Mouse (Mus musculus) stomach, postnatal 0 days (tissue): ENCODE data around the gene Gm9837. TPM values are rescaled to one million over a fixed set of nuclear protein-coding genes. Genes with fewer than 3 reads are reported as not detected.

ENCODE experiments used
- ATAC-seq: fragments of 200-750 bp; cut with Nextera tagmentation; 2 replicates; pipeline ENCODE4 v1.8.0; 2017; ENCODE audit not compliant: low FRiP score, low TSS enrichment
- DNase-seq: peaks from one replicate; pipeline ENCODE4 v3.0.0-alpha.2; 2016; ENCODE audit warnings: low spot score
- H3K27ac ChIP-seq: fragments of 300-500 bp; sonication (generic); replicated peaks from 2 replicates; pipeline ENCODE4 v1.5.1; 2014; ENCODE audit warnings: mild to moderate bottlenecking, control low read depth
- H3K27me3 ChIP-seq: fragments of 300-500 bp; sonication (generic); 2 replicates; pipeline ENCODE4 v1.6.1; 2014; ENCODE audit warnings: low read length; ENCODE audit not compliant: control insufficient read depth, insufficient read depth
- H3K36me3 ChIP-seq: fragments of 300-500 bp; sonication (generic); 2 replicates; pipeline ENCODE4 v1.6.1; 2014; ENCODE audit warnings: low read length, mixed read lengths; ENCODE audit not compliant: control insufficient read depth, insufficient read depth
- H3K4me1 ChIP-seq: fragments of 300-500 bp; sonication (generic); replicated peaks from 2 replicates; pipeline ENCODE4 v1.6.1; 2014; ENCODE audit warnings: antibody characterized with exemption; ENCODE audit not compliant: control insufficient read depth, insufficient read depth
- H3K4me2 ChIP-seq: fragments of 300-500 bp; sonication (generic); replicated peaks from 2 replicates; pipeline ENCODE4 v1.6.1; 2014; ENCODE audit warnings: low read depth, mild to moderate bottlenecking, control low read depth, moderate library complexity
- H3K4me3 ChIP-seq: fragments of 300-500 bp; sonication (generic); 2 replicates; pipeline ENCODE4 v1.5.1; 2014; ENCODE audit warnings: low read depth, low read length, control low read depth
- H3K9ac ChIP-seq: fragments of 300-500 bp; sonication (generic); 2 replicates; pipeline ENCODE4 v1.6.1; 2014; ENCODE audit warnings: mild to moderate bottlenecking, low read length, control low read depth, mixed read lengths
- H3K9me3 ChIP-seq: fragments of 300-500 bp; sonication (generic); 2 replicates; pipeline ENCODE4 v1.6.1; 2016; ENCODE audit warnings: low read length; ENCODE audit not compliant: control insufficient read depth
- CTCF ChIP-seq: IDR thresholded peaks from 2 replicates; pipeline ENCODE4 v1.5.1; 2016; ENCODE audit warnings: antibody characterized with exemption, low read depth, mild to moderate bottlenecking, moderate library complexity
- EP300 ChIP-seq: optimal IDR thresholded peaks from 2 replicates; pipeline ENCODE3; 2016; ENCODE audit warnings: antibody characterized with exemption
- WGBS: fragments of 180-500 bp; shearing (Covaris S2); extraction: QIAGEN DNeasy Blood & Tissue Kit; methylation state at CpG from one replicate; pipeline ENCODE4 v1.1.7; 2014; 5-methylcytosine and 5-hydroxymethylcytosine counted together
- polyA plus RNA-seq: library from polyadenylated mRNA; unstranded; fragments of >200 nt; fragmentation: Nextera tagmentation; extraction: Ambion mirVana; gene quantifications from 2 replicates; pipeline ENCODE4 v1.2.1, GENCODE M21; 2015

Gm9837 gene
- polyA plus RNA-seq, 1 experiment from 2014 or later = not detected

DNA sequence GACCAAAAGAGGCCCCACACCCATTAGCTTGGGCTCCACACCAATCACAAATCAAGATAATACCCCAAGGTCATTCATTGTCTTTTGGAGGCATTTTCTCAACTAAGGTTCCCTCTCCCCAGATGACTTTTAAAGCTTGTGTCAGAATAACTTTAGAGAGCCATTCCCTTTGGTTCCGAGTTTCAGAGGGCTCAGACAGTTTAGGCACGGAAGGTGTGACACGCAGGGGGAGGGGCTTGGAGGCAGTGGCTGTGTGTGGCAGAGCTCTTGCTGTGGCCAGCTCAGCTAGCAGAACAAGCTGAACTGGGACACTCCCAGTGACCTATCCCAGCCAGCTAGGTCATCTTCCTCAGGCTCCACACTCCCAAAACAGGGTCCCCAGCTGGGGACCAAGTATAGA lies 38.3 kb upstream of the Gm9837 start:
- H3K4me2 ChIP-seq = no peak overlapping the region
- DNase-seq = no peak
- H3K9ac ChIP-seq = no peak overlapping the region
- ATAC-seq = no peak
- H3K27me3 ChIP-seq = no peaks in the 10 kb centered on the region
- no peak for TF ChIP-seq EP300
- no peak for TF ChIP-seq CTCF
- H3K4me1 ChIP-seq = no peaks in the 10 kb centered on the region
- no peaks in the 10 kb centered on the region for H3K9me3 ChIP-seq
- no peak overlapping the region for H3K4me3 ChIP-seq
- H3K36me3 ChIP-seq = no peaks in the 10 kb centered on the region
- WGBS = 52% methylated on average over 3 of the region's 3 CpGs
- no peak overlapping the region for H3K27ac ChIP-seq

DNA sequence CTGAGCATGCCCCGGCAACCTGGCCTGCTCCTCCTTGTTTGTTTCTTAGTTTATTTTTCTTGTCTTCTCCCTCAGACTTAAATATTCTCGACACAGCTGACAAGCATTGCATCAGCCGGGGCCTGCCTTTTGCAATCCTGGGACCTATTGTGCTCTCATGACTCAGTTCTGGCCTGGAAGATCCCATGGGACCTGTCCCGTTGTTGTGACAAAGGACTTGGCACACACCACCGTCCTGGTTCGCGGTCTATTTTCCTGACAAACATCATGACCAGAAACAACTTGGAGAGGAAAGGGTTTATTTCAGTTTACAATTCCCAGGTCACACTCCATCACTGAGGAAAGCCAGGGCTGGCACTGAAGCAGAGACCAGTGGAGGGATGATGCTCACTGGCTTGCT lies 37.9 kb upstream of the Gm9837 start:
- Histone ChIP-seq H3K9ac (no peak overlapping the region), H3K4me1 (no peaks in the 10 kb centered on the region), H3K9me3 (no peaks in the 10 kb centered on the region), H3K27me3 (no peaks in the 10 kb centered on the region), H3K4me2 (no peak overlapping the region), H3K27ac (no peak overlapping the region), H3K4me3 (no peak overlapping the region), H3K36me3 (no peaks in the 10 kb centered on the region)
- 0 out of 2 replicates have a peak, but pooled peaks have one; percentile 18 for ATAC-seq
- 54% methylated on average over 7 of the region's 7 CpGs for WGBS
- no peak for DNase-seq
- TF ChIP-seq EP300 (no peak), CTCF (no peak)

DNA sequence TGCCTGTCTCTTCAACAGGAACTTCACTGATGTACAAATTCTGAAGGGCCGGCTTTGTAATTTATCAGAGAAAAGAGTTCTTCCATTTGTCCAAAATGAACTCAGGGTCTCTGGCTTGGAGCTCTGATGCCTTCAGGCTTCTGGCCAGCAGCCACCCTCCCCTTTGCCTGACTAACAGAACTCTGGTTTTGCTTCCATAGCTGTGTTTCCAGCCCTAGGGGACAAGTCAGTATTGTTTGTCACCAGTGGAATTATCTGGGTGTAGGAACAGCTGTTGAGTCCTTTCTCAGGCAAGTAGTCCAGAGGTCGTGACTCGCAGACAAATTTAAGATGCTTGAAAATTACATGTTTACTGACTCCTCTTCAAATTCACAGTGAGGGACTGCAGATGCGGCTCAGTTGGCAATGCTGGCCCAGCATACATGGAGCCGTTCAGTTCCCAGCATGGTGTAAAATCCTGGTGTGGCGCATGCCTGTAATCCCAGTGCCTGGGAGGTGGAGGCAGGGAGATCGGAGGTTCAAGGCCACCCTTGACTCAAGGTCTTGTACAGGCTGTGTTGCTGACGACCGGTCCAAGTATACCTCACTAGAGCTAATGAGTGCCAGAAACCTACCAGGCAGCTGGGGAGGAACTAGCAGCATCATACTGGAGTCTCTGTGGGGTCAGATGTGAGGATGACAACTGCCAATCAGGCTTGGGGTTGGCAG lies 37.0 kb upstream of the Gm9837 start:
- Histone ChIP-seq H3K27me3 (no peaks in the 10 kb centered on the region), H3K4me3 (no peak overlapping the region), H3K9me3 (no peaks in the 10 kb centered on the region), H3K4me1 (no peaks in the 10 kb centered on the region), H3K9ac (no peak overlapping the region), H3K36me3 (no peaks in the 10 kb centered on the region), H3K27ac (no peak overlapping the region), H3K4me2 (no peak overlapping the region)
- DNase-seq (no peak), ATAC-seq (no peak)
- TF ChIP-seq CTCF (no peak), EP300 (no peak)
- 74% methylated on average over 9 of the region's 9 CpGs for WGBS

DNA sequence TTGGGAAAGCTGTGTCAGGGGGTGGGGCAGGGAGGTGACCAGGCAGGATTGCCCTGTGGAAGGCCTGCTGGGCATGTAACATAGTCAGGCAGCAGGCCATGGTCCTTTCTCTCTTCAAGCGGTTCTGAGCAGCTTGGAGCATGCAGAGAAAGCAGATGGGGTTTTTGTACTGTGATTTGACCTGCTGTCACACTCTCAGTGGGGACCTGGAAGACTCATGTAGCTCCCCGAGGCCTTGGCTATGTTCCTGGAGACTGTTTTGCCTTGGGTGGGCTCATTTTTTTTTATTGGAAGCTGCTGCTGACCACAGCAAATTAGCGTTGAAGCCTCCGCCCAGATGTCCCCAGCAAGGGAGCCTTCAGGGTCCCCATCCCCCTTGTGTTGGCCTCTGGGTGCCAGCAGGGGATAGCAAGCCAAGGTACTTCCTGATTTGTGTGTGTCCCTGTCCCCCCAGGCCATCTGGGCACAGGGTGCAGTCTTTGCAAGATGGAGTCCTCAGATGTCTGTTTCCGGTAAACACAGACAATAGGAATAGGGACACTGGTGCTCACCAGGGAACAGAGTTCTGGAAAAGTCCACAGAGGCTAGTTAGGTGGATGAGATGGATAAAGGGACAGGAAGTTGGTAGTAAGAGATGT lies 34.9 kb upstream of the Gm9837 start:
- Histone ChIP-seq H3K4me1 (no peaks in the 10 kb centered on the region), H3K9ac (0 out of 2 replicates have a peak overlapping the region, but pooled peaks have one; percentile 13), H3K27ac (no peak overlapping the region), H3K27me3 (no peaks in the 10 kb centered on the region), H3K4me3 (no peak overlapping the region), H3K9me3 (no peaks in the 10 kb centered on the region), H3K36me3 (no peaks in the 10 kb centered on the region), H3K4me2 (no peak overlapping the region)
- 66% methylated on average over 5 of the region's 5 CpGs for WGBS
- TF ChIP-seq CTCF (no peak), EP300 (no peak)
- ATAC-seq (no peak), DNase-seq (no peak)

DNA sequence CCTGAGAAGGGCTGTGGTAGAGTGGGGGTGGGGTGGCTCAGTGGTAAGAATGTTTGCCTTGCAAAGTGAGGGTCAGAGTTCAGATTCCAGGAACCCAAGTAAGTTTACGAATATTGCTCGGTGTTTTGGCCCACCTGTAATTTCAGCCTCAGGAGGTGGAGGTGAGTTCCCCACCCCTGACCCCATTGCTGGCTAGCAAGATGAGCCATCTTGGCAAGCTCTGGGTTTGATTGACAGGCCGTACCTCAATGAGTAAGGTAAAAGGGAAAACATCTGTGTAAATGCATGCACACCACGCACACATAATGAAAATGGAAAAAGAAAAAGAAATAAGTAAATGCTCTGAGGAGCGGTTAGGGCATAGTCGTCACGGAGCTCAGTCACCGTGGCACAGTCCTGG lies 34.1 kb upstream of the Gm9837 start:
- DNase-seq (no peak), ATAC-seq (no peak)
- Histone ChIP-seq H3K4me3 (no peak overlapping the region), H3K9me3 (no peaks in the 10 kb centered on the region), H3K4me2 (no peak overlapping the region), H3K9ac (no peak overlapping the region), H3K27ac (no peak overlapping the region), H3K27me3 (no peaks in the 10 kb centered on the region), H3K4me1 (no peaks in the 10 kb centered on the region), H3K36me3 (no peaks in the 10 kb centered on the region)
- TF ChIP-seq CTCF (no peak), EP300 (no peak)
- 87% methylated on average over 8 of the region's 8 CpGs for WGBS

DNA sequence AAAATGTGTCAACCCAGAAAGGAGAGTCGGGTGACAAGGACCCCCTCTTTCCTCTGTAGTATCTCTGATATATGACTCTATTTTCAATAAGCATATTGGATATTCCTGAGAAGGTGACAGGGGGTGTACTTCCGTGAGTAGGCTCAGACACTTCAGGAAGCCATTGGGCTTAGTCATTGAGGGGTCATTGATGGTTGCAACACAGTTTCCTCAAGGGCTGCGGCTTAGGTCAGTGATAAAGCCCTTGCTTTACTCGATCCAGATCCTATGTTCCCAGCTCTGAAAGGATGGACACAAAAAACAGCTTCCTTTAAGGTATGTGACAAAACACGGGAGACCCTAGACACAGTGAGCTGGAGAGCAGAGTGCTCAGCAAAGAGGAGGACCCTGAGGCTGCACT lies 33.5 kb upstream of the Gm9837 start:
- Histone ChIP-seq H3K4me3 (no peak overlapping the region), H3K27ac (no peak overlapping the region), H3K27me3 (no peaks in the 10 kb centered on the region), H3K36me3 (no peaks in the 10 kb centered on the region), H3K4me1 (no peaks in the 10 kb centered on the region), H3K9ac (no peak overlapping the region), H3K4me2 (no peak overlapping the region), H3K9me3 (no peaks in the 10 kb centered on the region)
- 86% methylated on average over 5 of the region's 5 CpGs for WGBS
- DNase-seq (no peak), ATAC-seq (no peak)
- TF ChIP-seq CTCF (no peak), EP300 (no peak)
